In genomic region chr7:129663781-129664505, GRCm38 (mm10) we compare ENCODE assay signal across 8 mouse cellular contexts.
A peak's percentile ranks its signal among the peaks of the same experiment; 100 is the strongest.
DNase-seq lines count a peak whose midpoint lies in the region; ATAC-seq lines count a peak whose summit lies in the region.

No protein-coding gene starts in this region.

- peaks cover 36% of the 10 kb centered on the region; the same call in 1 of the 2 replicates for H3K27me3 ChIP-seq in forebrain, embryonic 12.5 days
- no peaks in the 10 kb centered on the region for H3K27me3 ChIP-seq in forebrain, embryonic 15.5 days
- H3K27me3 ChIP-seq in midbrain, embryonic 11.5 days (ENCODE audit: control insufficient read depth, insufficient read depth, low read length) = peaks cover 3% of the 10 kb centered on the region; the same call in 1 of the 2 replicates

- DNase-seq in brain, adult 2 months (ENCODE audit: low read depth, low spot score) = peak; percentile 77
- peak; percentile 50 for DNase-seq in kidney, postnatal 10 days
- DNase-seq in midbrain, embryonic 11.5 days (ENCODE audit: low spot score, missing footprints) = no peak
- no peak for DNase-seq in gastrocnemius, postnatal 4 days (ENCODE audit: low spot score in 2 of 2)
- DNase-seq in testis, postnatal 10 days (ENCODE audit: low spot score) = no peak

- H3K36me3 ChIP-seq in forebrain, embryonic 12.5 days (replicated peaks) = no peaks in the 10 kb centered on the region
- no peaks in the 10 kb centered on the region for H3K36me3 ChIP-seq in forebrain, embryonic 15.5 days
- H3K36me3 ChIP-seq in midbrain, embryonic 11.5 days (ENCODE audit: control insufficient read depth, insufficient read depth, low read length) = no peaks in the 10 kb centered on the region

- peaks cover 34% of the 10 kb centered on the region for H3K4me1 ChIP-seq in forebrain, embryonic 12.5 days
- peaks cover 21% of the 10 kb centered on the region for H3K4me1 ChIP-seq in forebrain, embryonic 15.5 days
- H3K4me1 ChIP-seq in midbrain, embryonic 11.5 days (ENCODE audit: control insufficient read depth, insufficient read depth, low read length) = peaks cover 9% of the 10 kb centered on the region

- no peak overlapping the region for H3K4me3 ChIP-seq in forebrain, embryonic 12.5 days (replicated peaks)
- no peak overlapping the region for H3K4me3 ChIP-seq in forebrain, embryonic 15.5 days
- H3K4me3 ChIP-seq in midbrain, embryonic 11.5 days (ENCODE audit: low read depth, low read length) = no peak overlapping the region

- ATAC-seq in forebrain, embryonic 12.5 days (ENCODE audit: low FRiP score) = peak; percentile 58; the same call in 1 of the 2 replicates
- ATAC-seq in forebrain, embryonic 15.5 days (replicated peaks) = no peak
- ATAC-seq in midbrain, embryonic 11.5 days (ENCODE audit: low FRiP score) = 0 out of 2 replicates have a peak, but pooled peaks have one; percentile 22
- ATAC-seq in monocyte, adult 5-6 weeks (replicated peaks; ENCODE audit: insufficient number of reproducible peaks, low FRiP score, low TSS enrichment, poor library complexity, severe bottlenecking) = no peak

- no peak overlapping the region for H3K9ac ChIP-seq in forebrain, embryonic 12.5 days
- no peak overlapping the region for H3K9ac ChIP-seq in forebrain, embryonic 15.5 days (replicated peaks)
- no peak overlapping the region for H3K9ac ChIP-seq in midbrain, embryonic 11.5 days (ENCODE audit: low read length)

- H3K27ac ChIP-seq in forebrain, embryonic 12.5 days = 0 out of 2 replicates have a peak overlapping the region, but pooled peaks have one; percentile 42
- H3K27ac ChIP-seq in forebrain, embryonic 15.5 days (replicated peaks) = no peak overlapping the region
- H3K27ac ChIP-seq in midbrain, embryonic 11.5 days (ENCODE audit: low read depth, low read length) = no peak overlapping the region

- H3K9me3 ChIP-seq in forebrain, embryonic 12.5 days = no peaks in the 10 kb centered on the region
- no peaks in the 10 kb centered on the region for H3K9me3 ChIP-seq in forebrain, embryonic 15.5 days
- no peaks in the 10 kb centered on the region for H3K9me3 ChIP-seq in midbrain, embryonic 11.5 days (ENCODE audit: control insufficient read depth, low read length)

- 23% methylated on average over 11 of the region's 12 CpGs for WGBS in forebrain, embryonic 12.5 days
- WGBS in forebrain, embryonic 15.5 days = 21% methylated on average over 12 of the region's 12 CpGs
- 20% methylated on average over 12 of the region's 12 CpGs for WGBS in midbrain, embryonic 11.5 days

- no peak overlapping the region for H3K4me2 ChIP-seq in forebrain, embryonic 12.5 days
- no peak overlapping the region for H3K4me2 ChIP-seq in forebrain, embryonic 15.5 days (replicated peaks)
- H3K4me2 ChIP-seq in midbrain, embryonic 11.5 days = no peak overlapping the region

Comparison
In these comparisons a context has a peak if more than half of its experiments do, and no peak if none do; other contexts are left out.
1. ATAC-seq: peak in forebrain, embryonic 12.5 days (single experiment) and midbrain, embryonic 11.5 days (single experiment); none in forebrain, embryonic 15.5 days (single experiment) and monocyte, adult 5-6 weeks (single experiment).
2. DNase-seq: peak in brain, adult 2 months (single experiment) and kidney, postnatal 10 days (single experiment); none in midbrain, embryonic 11.5 days (single experiment), gastrocnemius, postnatal 4 days (0 of 2) and testis, postnatal 10 days (single experiment).